Mouse (Mus musculus) kidney, adult 8-10 months (tissue): ENCODE measurements around the gene Gm43518.

Source experiments
- DNase-seq, 2 experiments: peaks; one replicate each; pipeline ENCODE4 v3.0.0; 2022

Gene Gm43518

DNA sequence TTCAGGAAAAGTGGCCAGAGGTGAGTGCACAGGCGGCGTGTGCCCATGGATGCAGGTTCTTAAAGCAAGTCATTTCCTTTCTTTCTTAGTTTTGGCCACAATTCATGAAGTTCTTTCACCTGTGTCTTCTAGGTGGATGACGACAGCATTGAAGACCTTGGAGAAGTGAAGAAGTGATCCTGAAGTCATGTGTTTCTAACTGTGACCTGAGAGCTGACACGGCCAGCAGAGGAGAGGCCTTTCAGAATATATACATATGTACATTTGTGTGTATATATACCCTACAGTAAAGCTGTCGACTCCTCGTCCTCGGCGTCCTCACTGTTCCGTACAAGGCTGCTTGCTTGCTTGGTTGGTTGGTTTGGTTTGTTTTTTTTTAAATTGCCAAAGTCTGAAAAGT, at the start of gene Gm43518:
Gene Gm43518 (plus strand): TSS at position 301 of the 400 bp plus-strand sequence.
- no peak for DNase-seq

- DNase-seq, result no peak
Measured at GRCm38 (mm10) chr5:123878056-123878455, 49.2 kb upstream of the Gm43518 start.

DNA sequence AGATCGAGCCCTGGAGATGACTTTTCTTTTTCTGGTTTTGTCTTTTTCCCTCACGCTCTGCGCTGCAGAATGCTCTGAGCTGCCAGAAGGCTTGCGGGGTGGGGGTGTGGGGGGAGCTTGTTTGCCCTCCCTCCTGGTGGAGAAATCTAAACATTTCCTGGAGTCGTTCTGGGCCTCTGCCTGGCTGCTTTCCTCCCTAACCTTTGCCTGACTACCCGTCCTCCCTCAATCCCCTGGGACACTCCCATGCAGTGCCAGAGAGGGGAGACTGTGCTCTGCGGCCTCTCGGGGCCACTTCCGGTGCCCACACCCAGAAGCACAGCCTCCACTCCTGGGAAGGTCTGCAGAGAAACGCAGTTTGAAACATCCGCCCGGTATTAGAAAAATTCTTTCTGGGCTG, 47.3 kb upstream of the Gm43518 start, which contains the start of gene Hcar1:
Gene Hcar1 (minus strand): TSS at position 93 of the 400 bp plus-strand sequence.
- DNase-seq, result peak in 1 of 2 experiments; percentile 22

GRCm38 (mm10) chr5:123880778-123881177, 46.4 kb upstream of the Gm43518 start:
- DNase-seq, result no peak

- DNase-seq, result no peak
Measured at GRCm38 (mm10) chr5:123883891-123884290, 43.3 kb upstream of the Gm43518 start.

DNA sequence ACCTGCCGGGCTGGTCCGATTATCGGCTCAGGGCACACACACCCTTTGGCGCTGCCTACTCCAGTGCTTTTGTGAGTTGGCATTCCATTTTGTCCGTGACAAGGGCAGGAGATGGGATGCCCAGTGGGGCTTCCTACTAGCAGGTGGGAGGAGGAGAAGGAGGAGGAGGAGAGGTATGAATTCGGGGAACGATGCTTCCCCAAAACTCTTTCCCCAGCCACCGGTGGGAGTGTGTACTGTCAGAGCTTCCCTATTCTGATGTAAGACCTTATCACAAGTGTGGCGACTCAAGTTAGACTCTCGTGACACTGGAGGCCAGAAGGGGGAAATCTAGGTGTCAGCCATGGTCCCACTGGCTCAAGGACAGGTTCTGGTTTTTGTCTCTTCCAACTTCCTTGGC, 42.9 kb upstream of the Gm43518 start:
- no peak for DNase-seq

DNA sequence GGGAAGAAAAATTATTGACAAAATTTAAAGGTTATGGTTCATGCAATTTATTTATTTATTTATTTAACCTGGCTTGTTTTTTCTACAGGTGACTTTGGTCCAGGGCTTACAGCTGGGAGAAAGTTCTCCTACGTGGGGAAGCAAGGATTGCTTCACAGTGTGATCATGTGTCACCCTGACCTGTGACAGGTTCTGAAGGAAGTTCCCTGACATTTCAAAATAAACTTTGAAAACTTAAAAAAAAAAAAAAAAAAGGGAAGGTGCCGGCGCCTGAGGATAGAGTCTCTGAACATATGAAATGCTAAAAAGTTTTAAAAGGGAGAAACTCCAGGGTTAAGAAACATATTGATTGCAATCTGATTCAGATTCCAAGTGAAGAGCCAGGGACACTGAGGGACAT, 40.9 kb upstream of the Gm43518 start:
- DNase-seq, result no peak

GRCm38 (mm10) chr5:123890312-123890711, 36.9 kb upstream of the Gm43518 start:
- no peak for DNase-seq

GRCm38 (mm10) chr5:123890987-123891386, 36.2 kb upstream of the Gm43518 start:
- DNase-seq, result no peak

DNA sequence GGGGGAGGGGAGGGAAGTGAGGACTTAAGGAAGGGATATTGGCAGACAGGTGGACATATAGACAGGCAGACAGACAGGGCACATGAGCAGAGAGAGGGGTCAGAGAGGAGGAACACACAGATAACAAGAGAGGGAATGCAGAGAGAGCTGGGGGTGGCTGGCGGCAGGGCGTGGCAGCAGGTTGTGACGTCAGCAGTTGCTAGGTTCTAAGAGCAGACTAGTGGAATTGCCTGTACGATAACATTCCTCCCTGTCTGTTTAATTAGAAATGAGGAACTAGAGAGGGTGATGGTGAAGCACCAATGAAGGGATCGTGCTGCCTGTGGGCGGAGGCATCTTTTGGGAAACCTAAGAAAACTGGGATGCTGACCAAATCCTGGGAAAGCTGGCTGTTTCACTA, 35.5 kb upstream of the Gm43518 start:
- DNase-seq, result no peak

- DNase-seq, result no peak
Measured at GRCm38 (mm10) chr5:123893520-123893919, 33.7 kb upstream of the Gm43518 start.

GRCm38 (mm10) chr5:123896395-123896794, 30.8 kb upstream of the Gm43518 start:
- DNase-seq, result no peak

DNA sequence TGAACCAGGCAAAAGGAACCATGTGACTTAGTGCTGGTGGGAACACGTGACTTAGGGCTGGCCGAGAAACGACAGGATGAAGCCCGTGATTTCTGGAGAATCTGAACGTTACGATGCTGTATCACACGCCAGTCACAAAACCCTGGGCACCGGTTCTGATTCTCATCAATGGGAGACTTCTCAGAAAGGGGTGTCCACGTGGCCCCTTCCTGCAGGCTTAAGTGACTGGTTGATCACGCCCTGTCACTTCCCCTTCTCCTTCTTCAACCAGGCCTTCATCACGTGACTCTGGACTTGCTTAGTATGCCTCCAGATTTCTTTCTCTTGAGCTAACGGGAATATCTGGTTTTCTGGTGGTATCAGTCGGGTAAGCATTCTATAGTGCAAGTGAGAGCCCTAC, 29.9 kb upstream of the Gm43518 start:
- no peak for DNase-seq

GRCm38 (mm10) chr5:123904059-123904672, 23.1 kb upstream of the Gm43518 start:
- no peak for DNase-seq

DNA sequence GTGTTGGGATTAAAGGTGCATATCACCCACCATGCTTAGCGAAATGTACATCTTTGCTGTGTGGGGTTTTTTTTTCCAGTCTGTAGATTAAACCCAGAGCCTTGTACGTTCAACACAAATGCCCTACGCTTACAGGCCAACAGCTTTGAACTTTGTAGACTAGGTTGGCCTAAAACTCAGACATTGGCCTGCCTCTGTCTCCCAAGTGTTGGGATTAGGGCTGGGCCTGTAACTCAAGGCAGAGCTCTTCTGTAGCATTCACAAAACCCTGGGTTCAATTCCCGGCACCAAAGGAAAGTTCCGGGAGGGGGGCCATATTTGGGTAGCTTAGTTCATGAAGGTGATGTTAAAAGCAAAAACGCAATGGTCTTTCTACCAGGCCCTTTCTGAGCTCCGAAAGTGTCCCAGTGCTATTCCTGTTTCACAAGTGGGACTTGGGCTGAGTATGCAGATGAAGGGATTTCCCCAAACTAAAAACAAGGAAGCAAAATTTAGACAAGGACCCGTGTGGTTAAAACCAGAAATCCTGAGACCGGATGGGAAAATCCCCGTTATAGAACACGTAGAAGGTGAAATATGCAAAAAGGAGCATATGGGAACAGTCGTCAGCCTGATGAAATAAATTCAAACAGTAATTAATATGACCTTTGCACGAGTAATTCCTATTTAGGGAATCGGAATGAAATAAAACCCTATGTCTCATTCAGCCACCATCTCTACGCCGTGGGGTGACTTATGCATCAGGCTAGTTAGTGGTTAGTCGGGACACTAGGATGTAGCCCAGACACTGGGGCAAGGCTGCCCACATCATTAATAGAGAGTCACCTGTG, 20.9 kb upstream of the Gm43518 start:
- DNase-seq, result no peak

DNA sequence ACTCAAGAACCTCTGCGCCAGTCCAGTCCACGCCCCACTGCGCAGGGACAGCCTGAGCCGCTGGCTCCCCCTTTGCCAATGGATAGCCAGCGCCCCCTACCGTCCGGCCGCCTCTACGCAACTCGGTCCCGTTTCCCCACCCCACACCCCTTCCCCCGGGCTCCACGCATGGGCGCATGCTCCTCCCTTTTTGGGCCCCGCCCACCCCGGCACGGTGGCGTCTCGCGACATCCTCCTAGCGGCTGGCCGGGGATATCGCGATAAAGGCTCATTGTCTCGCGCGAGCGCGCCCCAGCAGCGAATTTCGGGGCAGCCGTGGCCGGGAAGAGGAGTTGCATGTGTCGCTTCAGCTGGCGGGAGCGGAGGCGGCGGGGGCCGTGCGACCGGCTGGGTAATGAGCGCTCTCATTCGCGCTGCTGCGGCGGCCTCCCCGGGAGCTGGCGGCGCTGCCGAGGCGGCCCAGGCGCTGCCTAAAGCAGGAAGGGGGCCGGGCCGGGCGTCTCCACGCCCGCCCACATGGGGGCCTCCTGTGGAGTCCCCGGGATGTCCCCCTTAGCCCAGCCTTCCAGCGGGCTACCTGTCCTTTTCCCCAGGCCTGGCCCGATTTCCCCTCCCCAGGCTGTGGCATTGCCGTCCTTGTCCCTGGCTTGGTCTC, 20.1 kb upstream of the Gm43518 start, which contains the start of gene Denr:
Gene Denr (plus strand): TSS at position 200 of the 655 bp plus-strand sequence.
- DNase-seq, result peak; percentile 96 to 99

DNA sequence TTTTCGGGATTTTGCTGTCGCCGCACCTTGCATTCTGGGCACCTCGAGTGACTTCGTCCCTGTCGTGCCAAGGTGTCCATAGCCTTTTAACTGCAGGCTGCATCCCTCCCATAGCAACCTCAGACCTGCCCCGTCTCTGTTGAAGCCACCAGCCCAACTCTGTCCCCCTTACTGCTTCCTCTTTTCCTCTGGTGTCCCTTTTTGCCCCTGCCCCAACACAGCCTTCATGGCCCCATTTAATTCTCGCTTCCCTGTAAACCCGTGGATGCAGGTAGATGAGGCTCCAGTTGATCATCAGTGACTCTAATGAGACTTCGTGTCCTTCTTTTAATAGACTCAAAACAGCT, 19.6 kb upstream of the Gm43518 start:
- no peak for DNase-seq

DNA sequence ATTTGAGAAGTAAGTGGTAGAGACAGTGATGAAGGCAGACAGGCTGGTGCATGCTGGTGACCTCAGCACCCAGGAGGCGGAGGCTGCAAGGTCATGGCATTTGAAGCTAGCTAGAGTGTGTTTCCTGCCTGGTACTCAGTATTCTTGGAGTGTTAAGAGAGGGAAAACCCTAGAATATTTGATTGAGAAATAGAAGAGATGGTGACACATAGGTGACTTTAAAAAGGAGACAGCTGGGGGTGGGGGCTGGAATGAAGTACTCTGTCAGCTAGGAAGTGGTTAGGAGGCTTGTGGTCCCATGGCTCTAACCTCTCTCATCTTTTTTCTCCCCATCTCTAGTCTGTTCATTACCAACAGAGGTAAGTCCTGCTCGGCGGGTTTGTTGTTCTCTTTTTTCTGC, 12.4 kb upstream of the Gm43518 start:
- DNase-seq, result no peak

GRCm38 (mm10) chr5:123922112-123922511, 5.1 kb upstream of the Gm43518 start:
- DNase-seq, result no peak

GRCm38 (mm10) chr5:123930508-123930989, 3.3 kb downstream of the Gm43518 start, which contains the start of gene Ccdc62:
Gene Ccdc62, plus strand, starts transcription at chr5:123930679.
- DNase-seq, result peak; percentile 91 to 92

- DNase-seq, result no peak
Measured at GRCm38 (mm10) chr5:123931131-123931530, 3.9 kb downstream of the Gm43518 start.

GRCm38 (mm10) chr5:123932927-123933326, 5.7 kb downstream of the Gm43518 start:
- no peak for DNase-seq

DNA sequence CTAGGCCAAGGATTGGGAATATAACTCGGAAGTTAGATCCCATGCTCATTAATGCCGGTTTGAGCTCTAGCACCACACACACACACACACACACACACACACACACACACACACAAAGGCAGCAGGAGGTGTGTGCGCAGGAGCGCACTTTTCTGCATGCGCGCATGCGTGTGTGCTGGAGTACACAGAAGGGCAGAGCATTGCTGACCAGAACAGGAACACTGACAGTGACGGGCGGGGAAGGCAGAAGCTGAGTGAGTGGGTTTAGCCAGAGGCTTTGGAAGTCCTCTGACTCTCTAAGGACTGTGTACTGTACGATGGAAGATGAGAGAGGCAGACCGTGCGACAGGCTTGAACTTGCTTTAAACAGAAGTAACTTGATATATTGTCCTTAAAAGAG, 6.3 kb downstream of the Gm43518 start:
- no peak for DNase-seq
